Comparison of ENCODE assay signal across 17 mouse cellular contexts in genomic region chr3:87749977-87750376, GRCm38 (mm10). TPM values are rescaled to one million over a fixed set of nuclear protein-coding genes. Genes with fewer than 3 reads are reported as not detected.
"Had no signal": no experiment of that assay in that cellular context is flagged by ENCODE, and none has a peak within 500 bp of the region (broad histone marks: within the 10 kb centered on the region; RNA-seq: fewer than 3 reads in every experiment).

No protein-coding gene starts in this region.

- H3K36me3 ChIP-seq: neural tube, embryonic 13.5 days; neural tube, embryonic 15.5 days had no signal

- H3K27me3 ChIP-seq: stomach, embryonic 15.5 days had no signal

- H3K9me3 ChIP-seq: neural tube, embryonic 13.5 days; neural tube, embryonic 15.5 days; stomach, embryonic 15.5 days had no signal

- DNase-seq: retina, postnatal 1 day; right cerebral cortex, adult 18-20 months; right cerebral cortex, postnatal 14 days; right cerebral cortex, postnatal 25 days; right cerebral cortex, postnatal 4 days; spleen, adult 18-20 months; thymus, adult 18-20 months; thymus, adult 2 months; thymus, postnatal 14 days; thymus, postnatal 25 days; thymus, postnatal 36 days; thymus, postnatal 4 days had no signal

- H3K4me3 ChIP-seq: neural tube, embryonic 13.5 days; neural tube, embryonic 15.5 days; stomach, embryonic 15.5 days had no signal

- H3K9ac ChIP-seq: neural tube, embryonic 13.5 days; neural tube, embryonic 15.5 days; stomach, embryonic 15.5 days had no signal

- H3K27ac ChIP-seq: neural tube, embryonic 13.5 days; neural tube, embryonic 15.5 days; stomach, embryonic 15.5 days; stomach, postnatal 0 days had no signal

RNA-seq across cellular contexts. Expression of gene Ntrk1, which starts 45.0 kb away (rescaled TPM):
- total RNA-seq: neutrophil, adult 5-6 weeks had no signal

RNA-seq across cellular contexts. Expression of gene Insrr, which starts 46.8 kb away (rescaled TPM):
- total RNA-seq: neutrophil, adult 5-6 weeks had no signal
